Mouse (Mus musculus) kidney, embryonic 16.5 days (tissue): ENCODE results near the gene Gm49333. TPM values are rescaled to one million over a fixed set of nuclear protein-coding genes. Genes with fewer than 3 reads are reported as not detected.
A peak's percentile ranks its signal among the peaks of the same experiment; 100 is the strongest.

Experiments used
- microRNA counts: library from miRNA; unstranded; fragments of <30 nt; microRNA quantifications from one replicate; lab custom pipeline; 2016
- microRNA-seq: library from miRNA; unstranded; fragments of <30 nt; microRNA quantifications from one replicate; pipeline ENCODE4, GENCODE M21; 2016
- polyA plus RNA-seq: library from polyadenylated mRNA; unstranded; fragments of >200 nt; fragmentation: Nextera tagmentation; extraction: Ambion mirVana; gene quantifications from 2 replicates; pipeline ENCODE4 v1.2.1, GENCODE M21; 2015

Gene Gm49333
- polyA plus RNA-seq, 1 experiment from 2014 or later, result not detected

MicroRNA genes within 50 kb of the gene (microRNA counts, 519-probe panel; counts per million panel counts)
- 3,411 counts per million, percentile 79 among the panel's probes with 10 or more counts for microRNA mmu-miR-1224 (lab: Ali Mortazavi, UCI)

Small RNA genes within 50 kb of the gene (microRNA-seq; reads per million reads assigned to microRNA genes)
- 0.95 reads per million for gene Mir1224

Other genes starting within 250 kb of the Gm49333 start
- gene Abcc5, start 185.2 kb upstream of the Gm49333 start, polyA plus RNA-seq, result 66.9 and 68.1 TPM in 2 replicates
- gene Eif2b5, start 112.8 kb upstream of the Gm49333 start, polyA plus RNA-seq, result 119 and 121 TPM in 2 replicates
- 20.6 and 31.7 TPM in 2 replicates for gene Dvl3, start 94.6 kb upstream of the Gm49333 start, polyA plus RNA-seq
- 691 and 699 TPM in 2 replicates for gene Ap2m1, start 76.1 kb upstream of the Gm49333 start, polyA plus RNA-seq
- 64.8 and 75.2 TPM in 2 replicates for gene Abcf3, start 63.0 kb upstream of the Gm49333 start, polyA plus RNA-seq
- 0.69 and 2.0 TPM in 2 replicates for gene Vwa5b2, start 22.1 kb upstream of the Gm49333 start, polyA plus RNA-seq
- gene Eef1akmt4, start within 50 bp of the Gm49333 start, polyA plus RNA-seq, result 33.3 and 37.4 TPM in 2 replicates
- 44.7 and 49.5 TPM in 2 replicates for gene Alg3, start 125 bp downstream of the Gm49333 start, polyA plus RNA-seq
- gene Camk2n2, start 9.7 kb downstream of the Gm49333 start, polyA plus RNA-seq, result 0.45 and 0.84 TPM in 2 replicates
- 3.5 and 3.6 TPM in 2 replicates for gene Ece2, start 18.2 kb downstream of the Gm49333 start, polyA plus RNA-seq
- 377 and 378 TPM in 2 replicates for gene Psmd2, start 40.0 kb downstream of the Gm49333 start, polyA plus RNA-seq
- 183 and 193 TPM in 2 replicates for gene Eif4g1, start 56.7 kb downstream of the Gm49333 start, polyA plus RNA-seq
- gene Fam131a, start 81.6 kb downstream of the Gm49333 start, polyA plus RNA-seq, result 7.6 and 8.0 TPM in 2 replicates
- gene Polr2h, start 106.1 kb downstream of the Gm49333 start, polyA plus RNA-seq, result 107 and 119 TPM in 2 replicates
- 18.7 and 20.1 TPM in 2 replicates for gene Clcn2, start 106.1 kb downstream of the Gm49333 start, polyA plus RNA-seq
- 5.4 and 5.9 TPM in 2 replicates for gene Chrd, start 121.5 kb downstream of the Gm49333 start, polyA plus RNA-seq
- 1.2 and 2.0 TPM in 2 replicates for gene Thpo, start 122.9 kb downstream of the Gm49333 start, polyA plus RNA-seq